Mouse (Mus musculus) embryonic facial prominence, embryonic 12.5 days (tissue): ENCODE results near the gene Slc44a1. TPM values are rescaled to one million over a fixed set of nuclear protein-coding genes. Genes with fewer than 3 reads are reported as not detected.

ENCODE experiments used
- ATAC-seq: fragments of 200-750 bp; cut with Nextera tagmentation; 2 replicates; pipeline ENCODE4 v1.8.0; 2017; ENCODE audit not compliant: insufficient number of reproducible peaks, insufficient read depth, low FRiP score, low TSS enrichment
- H3K27ac ChIP-seq: fragments of 300-500 bp; sonication (generic); 2 replicates; pipeline ENCODE4 v1.5.1; 2016; ENCODE audit warnings: mild to moderate bottlenecking
- H3K27me3 ChIP-seq: fragments of 300-500 bp; sonication (generic); 2 replicates; pipeline ENCODE4 v1.6.1; 2016; ENCODE audit warnings: mild to moderate bottlenecking, moderate library complexity
- H3K36me3 ChIP-seq: fragments of 300-500 bp; sonication (generic); 2 replicates; pipeline ENCODE4 v1.6.1; 2016; ENCODE audit warnings: mild to moderate bottlenecking
- H3K4me1 ChIP-seq: fragments of 300-500 bp; sonication (generic); 2 replicates; pipeline ENCODE4 v1.6.1; 2016
- H3K4me2 ChIP-seq: fragments of 300-500 bp; sonication (generic); replicated peaks from 2 replicates; pipeline ENCODE4 v1.6.1; 2016; ENCODE audit warnings: mild to moderate bottlenecking, moderate library complexity
- H3K4me3 ChIP-seq: fragments of 300-500 bp; sonication (generic); 2 replicates; pipeline ENCODE4 v1.5.1; 2016; ENCODE audit warnings: mild to moderate bottlenecking
- H3K9ac ChIP-seq: fragments of 300-500 bp; sonication (generic); 2 replicates; pipeline ENCODE4 v1.6.1; 2016; ENCODE audit warnings: mild to moderate bottlenecking, moderate library complexity
- H3K9me3 ChIP-seq: fragments of 300-500 bp; sonication (generic); 2 replicates; pipeline ENCODE4 v1.6.1; 2016; ENCODE audit warnings: mild to moderate bottlenecking, moderate library complexity
- WGBS: fragments of 180-500 bp; shearing (Covaris S2); methylation state at CpG from one replicate; pipeline ENCODE4 v1.1.7; 2016; 5-methylcytosine and 5-hydroxymethylcytosine counted together
- polyA plus RNA-seq: library from polyadenylated mRNA; unstranded; fragments of >200 nt; fragmentation: Nextera tagmentation; extraction: Ambion mirVana; gene quantifications from 2 replicates; pipeline ENCODE4 v1.2.1, GENCODE M21; 2016

Slc44a1 gene
- polyA plus RNA-seq, 1 experiment from 2014 or later: 37.0 TPM

- WGBS: 81% methylated on average over 6 of the region's 6 CpGs
- no peaks in the 10 kb centered on the region for H3K27me3 ChIP-seq
- H3K36me3 ChIP-seq: no peaks in the 10 kb centered on the region
- H3K27ac ChIP-seq: no peak overlapping the region
- H3K9ac ChIP-seq: no peak overlapping the region
- H3K4me1 ChIP-seq: peaks cover 25% of the 10 kb centered on the region
- no peak overlapping the region for H3K4me2 ChIP-seq
- H3K9me3 ChIP-seq: no peaks in the 10 kb centered on the region
- no peak overlapping the region for H3K4me3 ChIP-seq
- ATAC-seq: no peak
Observed at GRCm38 (mm10) chr4:53516011-53516532, 75.9 kb downstream of the Slc44a1 start.

DNA sequence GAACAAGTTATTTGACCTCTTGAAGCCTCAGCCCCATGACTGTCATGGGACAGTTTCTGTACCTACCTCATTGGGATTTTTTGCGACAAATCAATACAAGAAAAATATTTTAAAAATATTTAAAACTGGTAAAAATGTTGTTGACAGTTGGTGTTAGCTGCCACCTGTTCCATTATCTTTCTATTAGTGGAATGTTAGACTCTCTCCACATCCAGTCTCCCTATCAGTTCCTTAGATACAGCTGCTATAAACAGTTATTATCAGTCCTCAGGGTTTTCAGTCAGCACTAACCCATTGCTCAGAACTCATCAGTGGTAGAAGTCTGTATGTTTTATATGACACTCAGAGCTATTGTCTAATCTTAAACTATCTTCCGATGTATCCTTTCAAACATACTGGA lies 79.2 kb downstream of the Slc44a1 start:
- Histone ChIP-seq H3K9me3 (no peaks in the 10 kb centered on the region), H3K27ac (no peak overlapping the region), H3K4me2 (no peak overlapping the region), H3K36me3 (no peaks in the 10 kb centered on the region), H3K4me3 (no peak overlapping the region), H3K9ac (no peak overlapping the region), H3K4me1 (peaks cover 4% of the 10 kb centered on the region; the same call in 1 of the 2 replicates), H3K27me3 (no peaks in the 10 kb centered on the region)
- 94% methylated on average over 2 of the region's 2 CpGs for WGBS
- ATAC-seq: no peak

GRCm38 (mm10) chr4:53521028-53521427 lies 80.8 kb downstream of the Slc44a1 start:
- 64% methylated on average over 8 of the region's 8 CpGs for WGBS
- H3K36me3 ChIP-seq: no peaks in the 10 kb centered on the region
- H3K4me3 ChIP-seq: no peak overlapping the region
- no peaks in the 10 kb centered on the region for H3K27me3 ChIP-seq
- no peak for ATAC-seq
- no peaks in the 10 kb centered on the region for H3K9me3 ChIP-seq
- no peak overlapping the region for H3K4me2 ChIP-seq
- no peak overlapping the region for H3K27ac ChIP-seq
- H3K4me1 ChIP-seq: peaks cover 5% of the 10 kb centered on the region; the same call in 1 of the 2 replicates
- H3K9ac ChIP-seq: no peak overlapping the region

- H3K27ac ChIP-seq: no peak overlapping the region
- H3K9me3 ChIP-seq: no peaks in the 10 kb centered on the region
- WGBS: 78% methylated on average over 8 of the region's 8 CpGs
- H3K27me3 ChIP-seq: no peaks in the 10 kb centered on the region
- 0 out of 2 replicates have a peak, but pooled peaks cover 9% of the 10 kb centered on the region for H3K4me1 ChIP-seq
- ATAC-seq: no peak
- no peak overlapping the region for H3K4me3 ChIP-seq
- H3K9ac ChIP-seq: no peak overlapping the region
- H3K36me3 ChIP-seq: no peaks in the 10 kb centered on the region
- no peak overlapping the region for H3K4me2 ChIP-seq
Observed at GRCm38 (mm10) chr4:53522655-53523054, 82.4 kb downstream of the Slc44a1 start.

- no peak for ATAC-seq
- 83% methylated on average over 6 of the region's 6 CpGs for WGBS
- Histone ChIP-seq H3K27ac (no peak overlapping the region), H3K4me3 (no peak overlapping the region), H3K9me3 (no peaks in the 10 kb centered on the region), H3K4me1 (0 out of 2 replicates have a peak, but pooled peaks cover 9% of the 10 kb centered on the region), H3K27me3 (no peaks in the 10 kb centered on the region), H3K4me2 (no peak overlapping the region), H3K9ac (no peak overlapping the region), H3K36me3 (no peaks in the 10 kb centered on the region)
Observed at GRCm38 (mm10) chr4:53525503-53525902, 85.3 kb downstream of the Slc44a1 start.

DNA sequence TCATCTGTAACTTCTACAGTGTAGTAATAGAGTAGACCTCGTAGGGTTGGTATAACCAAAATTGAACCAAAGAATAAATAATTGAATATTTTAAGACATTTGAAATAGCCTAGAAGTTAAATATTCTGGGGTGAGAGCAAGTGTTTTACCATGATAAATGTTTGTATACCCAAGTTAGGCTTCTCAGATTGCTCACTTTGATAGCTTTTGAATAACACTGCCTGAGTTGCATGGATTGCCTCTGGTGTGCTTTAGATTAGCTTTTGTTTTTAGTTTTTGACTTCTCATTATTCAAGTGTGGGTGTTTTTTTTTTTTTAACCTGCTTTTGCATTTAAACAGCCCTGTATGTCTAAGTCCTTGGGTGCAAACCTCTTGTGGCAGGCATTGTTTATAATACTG lies 85.8 kb downstream of the Slc44a1 start:
- Histone ChIP-seq H3K36me3 (no peaks in the 10 kb centered on the region), H3K4me2 (no peak overlapping the region), H3K4me3 (no peak overlapping the region), H3K9me3 (no peaks in the 10 kb centered on the region), H3K27ac (no peak overlapping the region), H3K4me1 (0 out of 2 replicates have a peak, but pooled peaks cover 9% of the 10 kb centered on the region), H3K9ac (no peak overlapping the region), H3K27me3 (no peaks in the 10 kb centered on the region)
- WGBS: 79% methylated on average over 1 of the region's 1 CpGs
- no peak for ATAC-seq

DNA sequence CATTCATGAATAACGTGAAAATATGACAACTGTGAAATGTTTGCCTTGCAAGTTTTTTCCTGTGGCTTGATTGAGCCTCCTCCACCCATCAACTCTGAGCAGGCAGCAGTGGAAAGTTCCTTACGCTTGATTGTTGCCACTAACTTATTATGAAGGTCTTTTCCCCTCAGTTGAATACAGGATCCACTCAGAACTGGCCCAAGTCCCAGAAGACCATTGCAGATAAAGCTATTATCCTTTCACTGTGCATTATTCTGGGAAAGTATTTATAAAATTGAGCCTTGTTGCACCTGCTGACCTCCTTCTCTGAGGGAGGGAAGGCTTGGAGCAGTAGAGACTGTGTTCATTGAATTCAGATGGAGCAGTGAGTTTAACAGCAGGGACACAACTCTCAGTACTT lies 86.2 kb downstream of the Slc44a1 start:
- H3K9me3 ChIP-seq: no peaks in the 10 kb centered on the region
- no peaks in the 10 kb centered on the region for H3K36me3 ChIP-seq
- H3K4me3 ChIP-seq: no peak overlapping the region
- no peak overlapping the region for H3K4me2 ChIP-seq
- H3K4me1 ChIP-seq: 0 out of 2 replicates have a peak, but pooled peaks cover 9% of the 10 kb centered on the region
- no peak overlapping the region for H3K9ac ChIP-seq
- H3K27me3 ChIP-seq: no peaks in the 10 kb centered on the region
- H3K27ac ChIP-seq: no peak overlapping the region
- no peak for ATAC-seq
- 56% methylated on average over 2 of the region's 2 CpGs for WGBS

DNA sequence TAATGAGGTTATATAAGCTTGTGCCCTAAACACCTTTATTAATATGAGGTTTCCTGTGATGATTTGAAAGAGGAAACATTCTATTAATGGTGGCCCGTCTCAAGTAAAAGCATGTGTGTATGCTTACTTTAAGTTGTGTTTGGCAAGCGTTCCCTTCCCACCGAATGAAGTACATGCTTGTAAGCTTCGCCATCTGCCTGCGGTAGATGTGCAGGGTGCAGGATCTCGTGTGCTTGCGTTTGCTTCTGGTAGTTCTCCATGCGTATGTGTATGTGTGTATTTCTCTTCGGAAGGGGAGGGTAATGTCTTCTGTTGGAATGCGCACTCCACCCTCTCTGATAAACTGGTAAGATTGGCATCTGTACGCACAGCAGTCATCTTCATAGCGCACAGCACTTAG lies 95.6 kb downstream of the Slc44a1 start:
- no peaks in the 10 kb centered on the region for H3K27me3 ChIP-seq
- no peaks in the 10 kb centered on the region for H3K36me3 ChIP-seq
- no peak for ATAC-seq
- H3K9ac ChIP-seq: no peak overlapping the region
- 85% methylated on average over 12 of the region's 12 CpGs for WGBS
- H3K4me1 ChIP-seq: no peaks in the 10 kb centered on the region
- H3K4me3 ChIP-seq: no peak overlapping the region
- no peak overlapping the region for H3K4me2 ChIP-seq
- H3K27ac ChIP-seq: no peak overlapping the region
- no peaks in the 10 kb centered on the region for H3K9me3 ChIP-seq

GRCm38 (mm10) chr4:53537101-53537500 lies 96.9 kb downstream of the Slc44a1 start:
- no peak for ATAC-seq
- H3K4me2 ChIP-seq: no peak overlapping the region
- no peaks in the 10 kb centered on the region for H3K9me3 ChIP-seq
- no peak overlapping the region for H3K27ac ChIP-seq
- 0 out of 2 replicates have a peak, but pooled peaks cover 3% of the 10 kb centered on the region for H3K36me3 ChIP-seq
- no peak overlapping the region for H3K9ac ChIP-seq
- H3K4me3 ChIP-seq: no peak overlapping the region
- H3K27me3 ChIP-seq: no peaks in the 10 kb centered on the region
- H3K4me1 ChIP-seq: no peaks in the 10 kb centered on the region

- Histone ChIP-seq H3K27me3 (no peaks in the 10 kb centered on the region), H3K9ac (no peak overlapping the region), H3K27ac (no peak overlapping the region), H3K4me1 (no peaks in the 10 kb centered on the region), H3K36me3 (0 out of 2 replicates have a peak, but pooled peaks cover 7% of the 10 kb centered on the region), H3K4me2 (no peak overlapping the region), H3K9me3 (no peaks in the 10 kb centered on the region), H3K4me3 (no peak overlapping the region)
- ATAC-seq: no peak
- 86% methylated on average over 2 of the region's 2 CpGs for WGBS
Observed at GRCm38 (mm10) chr4:53537539-53537938, 97.3 kb downstream of the Slc44a1 start.

- no peak overlapping the region for H3K4me3 ChIP-seq
- 0 out of 2 replicates have a peak, but pooled peaks cover 8% of the 10 kb centered on the region for H3K36me3 ChIP-seq
- H3K4me1 ChIP-seq: no peaks in the 10 kb centered on the region
- H3K27ac ChIP-seq: no peak overlapping the region
- no peak overlapping the region for H3K9ac ChIP-seq
- H3K4me2 ChIP-seq: no peak overlapping the region
- 90% methylated on average over 11 of the region's 11 CpGs for WGBS
- no peaks in the 10 kb centered on the region for H3K27me3 ChIP-seq
- H3K9me3 ChIP-seq: no peaks in the 10 kb centered on the region
- ATAC-seq: no peak
Observed at GRCm38 (mm10) chr4:53538600-53538999, 98.4 kb downstream of the Slc44a1 start.

DNA sequence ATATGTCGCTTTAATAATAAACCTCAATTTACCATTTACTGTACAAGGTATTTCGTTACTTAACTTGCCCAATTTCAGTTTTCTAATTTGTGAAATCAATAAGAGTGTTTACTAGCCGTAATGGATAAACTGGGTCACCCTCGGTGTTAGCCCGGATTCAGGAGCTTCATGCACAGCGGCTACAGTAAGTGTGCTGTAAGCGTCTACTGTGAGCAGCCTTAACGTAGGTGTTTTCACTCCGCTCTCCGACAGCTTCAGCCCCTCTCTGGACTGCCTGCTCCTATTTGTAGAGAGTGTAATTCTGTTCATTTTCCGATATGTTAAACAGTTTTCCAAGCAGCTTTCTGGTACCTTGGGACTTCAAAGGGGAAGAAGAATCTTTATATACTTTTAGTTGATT lies 99.7 kb downstream of the Slc44a1 start:
- Histone ChIP-seq H3K36me3 (0 out of 2 replicates have a peak, but pooled peaks cover 8% of the 10 kb centered on the region), H3K4me3 (no peak overlapping the region), H3K27me3 (no peaks in the 10 kb centered on the region), H3K9me3 (no peaks in the 10 kb centered on the region), H3K27ac (no peak overlapping the region), H3K4me2 (no peak overlapping the region), H3K9ac (no peak overlapping the region), H3K4me1 (no peaks in the 10 kb centered on the region)
- 93% methylated on average over 11 of the region's 11 CpGs for WGBS
- no peak for ATAC-seq
